Mouse (Mus musculus): Measurements from ENCODE around the gene Baz2a. TPM values are rescaled to one million over a fixed set of nuclear protein-coding genes. Genes with fewer than 3 reads are reported as not detected.
"Not testable (repeated sequence)": the region's sequence is repeated elsewhere in the genome, so short reads cannot be mapped to it uniquely, and the experiment has no call there.

Baz2a gene
- polyA plus RNA-seq, 1 experiment, result 42.9 TPM

DNA sequence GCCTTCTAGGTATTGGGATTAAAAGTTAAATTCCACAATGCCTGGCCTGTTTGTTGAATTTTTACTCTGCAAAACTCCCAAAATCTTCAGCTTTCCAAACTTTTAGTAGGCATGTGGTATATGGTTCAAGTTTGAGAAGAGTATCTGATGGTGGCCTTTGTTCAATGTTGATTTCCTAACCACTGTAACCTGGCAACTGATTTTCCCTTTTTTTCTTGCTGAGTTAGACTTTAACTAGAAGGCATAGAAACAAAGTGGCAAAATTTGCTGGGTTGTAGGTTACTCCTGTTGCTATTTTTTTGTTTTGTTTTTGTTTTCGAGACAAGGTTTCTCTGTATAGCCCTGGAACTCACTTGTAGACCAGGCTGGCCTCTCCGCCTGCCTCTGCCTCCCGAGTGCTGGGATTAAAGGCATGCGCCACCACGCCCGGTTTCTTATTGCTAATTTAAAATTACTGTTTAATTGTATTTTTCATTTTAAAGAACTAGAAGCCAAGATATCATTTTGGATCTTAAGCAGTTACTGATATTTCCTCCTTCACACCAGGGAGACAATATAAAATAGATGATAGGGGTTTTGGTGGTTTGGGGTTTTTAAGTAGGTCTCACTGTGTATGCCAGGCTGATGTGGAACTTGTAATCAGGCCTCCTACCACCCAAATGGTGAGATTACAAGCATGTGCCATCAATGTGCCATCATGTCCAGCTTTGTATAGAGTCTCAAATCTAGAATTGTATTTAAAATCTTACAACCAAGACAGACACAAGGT is 29.0 kb upstream of the Baz2a start:
- H3K4me1 ChIP-seq (ENCODE audit: control insufficient read depth, insufficient read depth, low read length), result peaks cover 11% of the 10 kb centered on the region; the same call in 1 of the 2 replicates
- DNase-seq, result no peak
- no peaks in the 10 kb centered on the region for H3K27me3 ChIP-seq (ENCODE audit: control insufficient read depth, insufficient read depth, low read length)
- TF ChIP-seq CTCF (IDR thresholded peaks at IDR 0.05; ENCODE audit: borderline replicate concordance, insufficient read depth, low read depth, low read length) (no peak), POLR2A (IDR thresholded peaks at IDR 0.05; ENCODE audit: borderline replicate concordance, insufficient read depth, low read length) (no peak)
- WGBS, result 95% methylated on average over 6 of the region's 6 CpGs
- no peak overlapping the region for H3K27ac ChIP-seq (ENCODE audit: insufficient read depth, low read length)
- H3K4me3 ChIP-seq (replicated peaks; ENCODE audit: insufficient read depth, low read depth, low read length), result no peak overlapping the region

DNA sequence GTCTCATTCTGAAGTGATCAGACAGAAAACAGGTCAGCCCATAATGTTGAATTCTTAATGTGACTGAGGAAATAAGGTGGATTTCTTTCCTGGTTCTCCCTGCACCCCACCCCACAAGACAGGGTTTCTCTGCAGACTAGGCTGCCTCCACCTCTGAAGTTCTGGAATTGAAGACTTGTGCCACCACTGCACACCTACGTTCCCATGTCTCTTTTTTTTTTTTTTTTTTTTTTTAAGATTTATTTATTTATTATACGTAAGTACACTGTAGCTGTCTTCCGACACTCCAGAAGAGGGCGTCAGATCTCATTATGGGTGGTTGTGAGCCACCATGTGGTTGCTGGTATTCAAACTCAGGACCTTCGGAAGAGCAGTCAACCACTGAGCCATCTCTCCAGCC is 25.3 kb upstream of the Baz2a start:
- WGBS, result 64% methylated on average over 5 of the region's 5 CpGs
- TF ChIP-seq CTCF (IDR thresholded peaks at IDR 0.05; ENCODE audit: borderline replicate concordance, insufficient read depth, low read depth, low read length), result no peak
- no peak for TF ChIP-seq POLR2A (IDR thresholded peaks at IDR 0.05; ENCODE audit: borderline replicate concordance, insufficient read depth, low read length)
- Histone ChIP-seq H3K27ac (ENCODE audit: insufficient read depth, low read length) (no peak overlapping the region), H3K4me3 (replicated peaks; ENCODE audit: insufficient read depth, low read depth, low read length) (no peak overlapping the region), H3K27me3 (ENCODE audit: control insufficient read depth, insufficient read depth, low read length) (no peaks in the 10 kb centered on the region), H3K4me1 (ENCODE audit: control insufficient read depth, insufficient read depth, low read length) (peaks cover 3% of the 10 kb centered on the region; the same call in 1 of the 2 replicates)
- no peak for DNase-seq

DNA sequence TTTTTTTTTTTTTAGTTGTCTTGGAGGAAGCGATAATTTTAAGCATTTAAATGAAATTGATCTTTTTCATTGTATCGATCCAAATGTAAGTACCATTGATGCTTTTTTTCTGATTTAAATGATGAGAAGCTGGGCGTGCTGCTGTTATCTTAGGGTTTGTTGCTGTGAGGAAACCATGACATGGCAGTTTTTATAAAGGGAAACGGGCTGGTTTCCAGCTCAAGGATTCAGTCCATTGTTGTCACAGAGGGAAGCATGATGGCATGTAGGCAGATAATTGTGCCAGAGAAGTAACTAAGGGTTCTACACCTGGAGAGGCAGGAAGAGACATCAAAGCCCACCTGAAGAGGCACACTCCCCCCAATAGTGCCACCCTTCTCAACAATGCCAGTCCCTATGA is 22.2 kb upstream of the Baz2a start:
- WGBS, result 81% methylated on average over 4 of the region's 4 CpGs
- peaks cover 3% of the 10 kb centered on the region; the same call in 1 of the 2 replicates for H3K4me1 ChIP-seq (ENCODE audit: control insufficient read depth, insufficient read depth, low read length)
- no peak overlapping the region for H3K27ac ChIP-seq (ENCODE audit: insufficient read depth, low read length)
- DNase-seq, result no peak
- TF ChIP-seq POLR2A (IDR thresholded peaks at IDR 0.05; ENCODE audit: borderline replicate concordance, insufficient read depth, low read length) (no peak), CTCF (IDR thresholded peaks at IDR 0.05; ENCODE audit: borderline replicate concordance, insufficient read depth, low read depth, low read length) (no peak)
- no peak overlapping the region for H3K4me3 ChIP-seq (replicated peaks; ENCODE audit: insufficient read depth, low read depth, low read length)
- no peaks in the 10 kb centered on the region for H3K27me3 ChIP-seq (ENCODE audit: control insufficient read depth, insufficient read depth, low read length)

DNA sequence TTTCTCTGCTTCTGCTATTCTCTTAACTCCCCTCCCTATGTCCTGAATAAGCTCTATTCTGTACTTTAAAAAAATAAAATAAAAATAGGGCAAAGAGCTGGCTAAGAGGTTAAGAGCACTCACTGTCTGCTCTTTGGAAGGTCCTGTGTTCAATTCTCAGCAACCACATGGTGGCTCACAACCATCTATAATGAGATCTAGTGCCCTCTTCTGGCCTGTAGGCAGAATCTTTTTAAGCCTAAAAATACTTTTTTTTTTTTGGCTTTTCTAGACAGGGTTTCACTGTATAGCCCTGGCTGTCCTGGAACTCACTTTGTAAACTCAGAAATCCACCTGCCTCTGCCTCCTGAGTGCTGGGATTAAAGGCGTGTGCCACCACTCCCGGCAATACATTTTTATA is 20.9 kb upstream of the Baz2a start:
- H3K27me3 ChIP-seq (ENCODE audit: control insufficient read depth, insufficient read depth, low read length); H3K4me3 ChIP-seq (replicated peaks; ENCODE audit: insufficient read depth, low read depth, low read length); DNase-seq; H3K27ac ChIP-seq (ENCODE audit: insufficient read depth, low read length); H3K4me1 ChIP-seq (ENCODE audit: control insufficient read depth, insufficient read depth, low read length): not testable (repeated sequence)
- WGBS, result 97% methylated on average over 2 of the region's 2 CpGs

DNA sequence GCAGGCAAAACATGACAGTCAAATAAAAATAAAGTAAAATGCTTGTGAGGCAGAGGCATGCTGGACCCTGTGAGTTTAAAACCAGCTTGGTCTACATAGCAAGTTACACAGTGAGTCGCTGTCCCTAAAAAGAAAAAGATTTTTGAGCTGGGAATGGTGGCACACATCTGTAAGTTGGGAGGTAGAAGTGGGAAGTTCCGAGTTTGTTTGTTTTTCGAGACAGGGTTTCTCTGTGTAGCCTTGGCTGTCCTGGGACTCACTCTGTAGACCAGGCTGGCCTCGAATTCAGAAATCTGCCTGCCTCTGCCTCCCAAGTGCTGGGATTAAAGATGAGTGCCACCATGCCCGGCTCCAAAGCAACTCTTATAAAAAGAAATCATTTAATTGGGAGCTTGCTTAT is 13.1 kb upstream of the Baz2a start:
- 84% methylated on average over 5 of the region's 5 CpGs for WGBS

DNA sequence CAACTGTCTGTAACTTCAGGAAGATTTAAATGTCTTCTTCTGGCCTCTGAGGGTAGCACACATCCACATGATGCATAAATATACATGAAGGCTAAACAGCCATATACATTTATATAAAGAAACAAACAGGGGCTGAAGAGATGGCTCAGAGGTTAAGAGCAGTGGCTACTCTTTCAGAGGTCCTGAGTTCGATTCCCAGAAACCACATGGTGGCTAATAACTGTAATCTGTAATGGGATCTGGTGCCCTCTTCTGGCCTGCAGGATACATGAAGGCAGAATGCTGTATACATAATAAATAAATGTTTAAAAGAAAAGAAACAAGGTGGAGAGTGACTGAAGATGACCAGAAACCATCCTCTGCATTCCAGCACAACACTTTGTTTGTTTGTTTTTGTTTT is 10.9 kb upstream of the Baz2a start:
- whole genome bisulfite sequencing, result 64% methylated on average over 1 of the region's 1 CpGs
- TF ChIP-seq CTCF (IDR thresholded peaks at IDR 0.05; ENCODE audit: borderline replicate concordance, insufficient read depth, low read depth, low read length), result no peak
- TF ChIP-seq POLR2A (IDR thresholded peaks at IDR 0.05; ENCODE audit: borderline replicate concordance, insufficient read depth, low read length), result no peak
- DNase-seq, result no peak

More for the DNA sequence above, 13.1 kb upstream of the Baz2a start:
- H3K4me3 ChIP-seq (replicated peaks; ENCODE audit: insufficient read depth, low read depth, low read length); DNase-seq; H3K4me1 ChIP-seq (ENCODE audit: control insufficient read depth, insufficient read depth, low read length); H3K27me3 ChIP-seq (ENCODE audit: control insufficient read depth, insufficient read depth, low read length); H3K27ac ChIP-seq (ENCODE audit: insufficient read depth, low read length): not testable (repeated sequence)

DNA sequence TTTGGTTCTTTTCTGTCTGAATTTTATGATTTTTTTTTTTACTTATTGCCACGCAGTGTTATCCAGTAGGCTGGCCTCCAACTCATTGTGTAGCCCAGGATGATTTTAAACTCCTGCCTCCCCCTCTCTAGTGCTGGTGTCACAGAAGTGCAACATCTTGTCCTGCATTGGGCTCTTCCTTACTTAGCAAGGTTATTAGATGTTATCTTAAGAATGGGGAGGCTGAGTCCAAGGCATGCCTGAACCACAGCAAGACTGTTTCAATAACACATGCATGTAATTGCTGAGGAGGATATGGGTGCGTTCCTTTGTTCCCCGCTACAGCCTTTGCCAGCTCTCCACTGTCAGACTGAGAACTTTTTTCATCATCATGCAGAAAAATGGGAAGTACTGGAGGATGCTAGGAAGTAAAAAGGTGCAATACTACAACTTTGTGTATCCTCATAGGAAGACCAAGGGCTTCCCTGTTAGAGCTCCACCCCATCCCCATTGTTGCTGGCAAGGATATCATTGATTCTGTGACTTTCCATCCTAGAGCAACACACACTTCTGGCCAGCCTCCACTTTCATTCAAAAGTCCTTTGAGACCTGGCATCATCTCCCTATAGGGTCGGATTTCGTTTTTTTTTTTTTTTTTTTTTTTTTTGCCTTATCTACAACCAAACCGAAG is 9.4 kb upstream of the Baz2a start:
- H3K4me3 ChIP-seq (replicated peaks; ENCODE audit: insufficient read depth, low read depth, low read length), result peak overlapping the region; percentile 80
- peaks cover 10% of the 10 kb centered on the region; the same call in 1 of the 2 replicates for H3K4me1 ChIP-seq (ENCODE audit: control insufficient read depth, insufficient read depth, low read length)
- peak overlapping the region; percentile 94; the same call in 1 of the 2 replicates for H3K27ac ChIP-seq (ENCODE audit: insufficient read depth, low read length)
- no peaks in the 10 kb centered on the region for H3K27me3 ChIP-seq (ENCODE audit: control insufficient read depth, insufficient read depth, low read length)
- 33% methylated on average over 6 of the region's 6 CpGs for WGBS
- TF ChIP-seq CTCF (IDR thresholded peaks at IDR 0.05; ENCODE audit: borderline replicate concordance, insufficient read depth, low read depth, low read length), result no peak
- TF ChIP-seq POLR2A (IDR thresholded peaks at IDR 0.05; ENCODE audit: borderline replicate concordance, insufficient read depth, low read length), result no peak
- DNase-seq, result peak; percentile 33 to 55

More for the DNA sequence above, 10.9 kb upstream of the Baz2a start:
- peaks cover 3% of the 10 kb centered on the region; the same call in 1 of the 2 replicates for H3K4me1 ChIP-seq (ENCODE audit: control insufficient read depth, insufficient read depth, low read length)
- no peak overlapping the region for H3K27ac ChIP-seq (ENCODE audit: insufficient read depth, low read length)
- H3K4me3 ChIP-seq (replicated peaks; ENCODE audit: insufficient read depth, low read depth, low read length), result no peak overlapping the region
- no peaks in the 10 kb centered on the region for H3K27me3 ChIP-seq (ENCODE audit: control insufficient read depth, insufficient read depth, low read length)

DNA sequence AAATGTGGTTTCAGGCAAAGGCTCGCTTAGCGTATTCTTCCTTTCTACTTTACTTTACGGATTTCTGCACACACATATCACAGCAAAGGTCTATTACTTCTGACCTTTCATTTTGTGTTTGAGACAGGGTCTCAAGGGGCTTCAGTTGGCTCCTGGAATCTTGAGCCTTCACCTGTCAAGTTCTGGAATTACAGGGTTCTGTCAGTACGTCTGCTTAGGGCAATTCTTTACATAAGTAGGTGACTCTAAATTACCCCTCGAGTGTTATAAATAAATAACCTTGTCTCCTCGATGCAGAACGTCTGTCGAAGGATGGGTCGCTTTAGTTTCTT is 8.9 kb upstream of the Baz2a start:
- peak overlapping the region; percentile 80 for H3K4me3 ChIP-seq (replicated peaks; ENCODE audit: insufficient read depth, low read depth, low read length)
- peak overlapping the region; percentile 94 for H3K27ac ChIP-seq (ENCODE audit: insufficient read depth, low read length)
- no peak for DNase-seq
- WGBS, result 8% methylated on average over 9 of the region's 9 CpGs
- no peak for TF ChIP-seq POLR2A (IDR thresholded peaks at IDR 0.05; ENCODE audit: borderline replicate concordance, insufficient read depth, low read length)
- no peak for TF ChIP-seq CTCF (IDR thresholded peaks at IDR 0.05; ENCODE audit: borderline replicate concordance, insufficient read depth, low read depth, low read length)
- H3K27me3 ChIP-seq (ENCODE audit: control insufficient read depth, insufficient read depth, low read length), result no peaks in the 10 kb centered on the region
- H3K4me1 ChIP-seq (ENCODE audit: control insufficient read depth, insufficient read depth, low read length), result peaks cover 10% of the 10 kb centered on the region; the same call in 1 of the 2 replicates

Measured in cerebellum, adult 2 months (tissue).